Mouse (Mus musculus): ENCODE measurements around the gene Vps13d.

- no peak for TF ChIP-seq CTCF (IDR thresholded peaks at IDR 0.05; ENCODE audit: borderline replicate concordance, control insufficient read depth, extremely low read depth, insufficient read depth, low read length, poor library complexity)
- no peak for TF ChIP-seq POLR2A (IDR thresholded peaks at IDR 0.05; ENCODE audit: control insufficient read depth, extremely low read depth, insufficient read depth, low read length, poor library complexity)
These were observed 242.9 kb downstream of the Vps13d start for GRCm38 (mm10) chr4:144951859-144952258.
